Mouse (Mus musculus): Measurements from ENCODE around the gene Ccdc12. TPM values are rescaled to one million over a fixed set of nuclear protein-coding genes. Genes with fewer than 3 reads are reported as not detected.

Ccdc12 gene
- total RNA-seq, 2 experiments from 2014 or later, result 49.6 to 52.2 TPM

DNA sequence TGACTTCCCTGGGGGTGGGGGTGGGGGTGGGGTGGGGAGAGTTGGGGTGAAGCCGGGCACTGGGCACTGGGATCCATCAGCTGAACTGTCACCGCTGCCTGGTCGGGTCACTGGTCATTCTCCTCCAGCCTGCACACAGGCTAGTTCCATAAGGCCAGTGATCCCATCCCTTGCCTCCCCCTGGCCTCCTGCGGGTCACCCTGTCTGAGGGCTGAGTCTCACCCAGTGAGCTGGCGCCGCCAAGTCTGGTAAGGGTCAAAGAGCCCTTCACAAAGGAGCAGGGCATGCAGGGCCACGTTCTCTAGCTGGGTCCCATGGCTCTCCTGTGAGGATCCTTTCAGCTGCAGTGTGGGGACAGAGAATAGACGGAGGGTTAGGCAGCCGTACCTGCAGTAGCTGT, 12.5 kb upstream of the Ccdc12 start:
- DNase-seq (ENCODE audit: low spot score in 2 of 2), result no peak

- DNase-seq (ENCODE audit: low spot score in 2 of 2), result no peak
These were observed 12.0 kb upstream of the Ccdc12 start for GRCm38 (mm10) chr9:110644295-110644694.

DNA sequence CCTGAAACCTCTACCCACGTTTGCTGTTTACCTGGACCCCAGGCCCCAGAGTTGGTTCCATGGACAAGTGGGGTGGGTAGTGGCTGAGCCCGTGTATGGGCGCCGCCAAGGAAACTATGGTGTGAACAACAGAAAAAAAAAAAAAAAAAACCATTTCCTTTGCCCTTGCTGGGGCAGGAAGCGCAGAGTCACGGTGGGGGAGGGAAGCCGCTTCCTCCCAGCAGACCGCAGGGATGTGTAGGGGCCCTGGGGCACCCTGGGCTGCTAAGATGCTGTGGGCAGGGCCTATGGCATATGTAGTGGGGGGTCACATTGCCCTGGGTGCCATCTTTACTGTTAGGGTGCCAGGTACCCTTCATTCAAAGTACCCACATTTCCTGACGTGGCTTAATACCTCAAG, 11.1 kb upstream of the Ccdc12 start:
- no peak for DNase-seq (ENCODE audit: low spot score in 2 of 2)

DNA sequence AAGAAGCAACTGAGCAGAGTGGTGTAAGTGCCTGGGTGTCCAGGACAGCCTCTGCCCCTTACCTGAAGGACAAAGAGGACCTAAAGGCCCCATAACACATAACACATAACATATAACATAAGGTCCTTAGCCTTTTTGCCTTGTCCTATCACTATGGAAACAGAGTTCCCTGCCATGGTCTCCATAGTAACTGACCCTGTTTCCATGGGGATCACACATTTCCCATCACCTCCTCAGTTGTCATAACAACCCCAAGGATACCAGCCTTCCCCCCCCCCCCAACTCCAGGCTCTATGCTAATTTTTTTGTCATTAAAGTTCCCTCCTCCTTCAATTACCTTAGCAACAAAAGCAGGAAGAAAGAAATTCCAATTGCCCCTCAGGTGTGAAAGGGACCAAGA, 6.5 kb upstream of the Ccdc12 start:
- DNase-seq (ENCODE audit: low spot score in 2 of 2), result no peak

- DNase-seq (ENCODE audit: low spot score in 2 of 2), result no peak
These were observed 4.2 kb upstream of the Ccdc12 start for GRCm38 (mm10) chr9:110651931-110652722.

- no peak for DNase-seq (ENCODE audit: low spot score in 2 of 2)
These were observed 3.2 kb upstream of the Ccdc12 start for GRCm38 (mm10) chr9:110652963-110653654.

DNA sequence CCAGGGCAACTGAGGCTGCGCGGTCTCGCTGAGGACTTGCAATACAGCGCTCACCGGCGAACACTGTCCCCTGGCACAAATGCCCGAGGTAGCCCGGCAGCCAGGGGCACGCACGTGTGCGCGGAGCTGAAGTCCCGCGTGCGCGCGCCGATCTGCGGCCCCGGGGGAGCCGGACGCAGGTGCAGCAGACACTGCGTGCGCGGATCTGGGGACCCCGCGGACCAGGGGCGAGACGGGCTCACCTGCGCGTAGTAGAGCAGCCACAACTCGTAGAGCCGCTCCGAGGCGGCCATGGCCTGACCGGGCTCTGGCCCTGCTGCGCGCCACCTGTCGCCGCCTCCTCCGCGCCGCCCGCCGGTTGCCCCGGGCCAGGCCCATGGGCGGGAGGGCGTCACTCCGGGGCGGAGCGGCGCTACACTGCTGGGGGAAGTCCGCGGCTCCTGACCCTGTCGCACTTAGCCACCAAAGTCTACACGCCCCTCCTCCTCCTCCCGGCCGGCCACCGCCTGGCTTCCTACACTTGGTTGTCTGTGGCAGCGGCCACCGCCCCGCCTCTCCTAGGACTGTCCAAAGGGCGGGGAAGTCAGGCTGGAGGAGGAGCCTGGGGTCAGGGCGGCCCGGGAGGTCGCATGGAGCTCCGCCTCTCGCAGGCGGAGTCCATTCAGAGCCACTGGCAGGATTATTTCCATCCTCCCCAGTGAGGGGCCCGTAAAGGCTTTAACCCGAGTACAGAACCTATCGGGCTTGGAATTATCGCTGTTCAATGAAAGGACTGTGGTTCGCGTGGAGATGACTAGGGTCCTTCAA, 2.4 kb upstream of the Ccdc12 start, which contains the start of gene Nbeal2:
TSS of gene Nbeal2 (minus strand) at position 507 of the 807 bp plus-strand sequence.
- peak; percentile 90 to 92 for DNase-seq (ENCODE audit: low spot score in 2 of 2)

DNA sequence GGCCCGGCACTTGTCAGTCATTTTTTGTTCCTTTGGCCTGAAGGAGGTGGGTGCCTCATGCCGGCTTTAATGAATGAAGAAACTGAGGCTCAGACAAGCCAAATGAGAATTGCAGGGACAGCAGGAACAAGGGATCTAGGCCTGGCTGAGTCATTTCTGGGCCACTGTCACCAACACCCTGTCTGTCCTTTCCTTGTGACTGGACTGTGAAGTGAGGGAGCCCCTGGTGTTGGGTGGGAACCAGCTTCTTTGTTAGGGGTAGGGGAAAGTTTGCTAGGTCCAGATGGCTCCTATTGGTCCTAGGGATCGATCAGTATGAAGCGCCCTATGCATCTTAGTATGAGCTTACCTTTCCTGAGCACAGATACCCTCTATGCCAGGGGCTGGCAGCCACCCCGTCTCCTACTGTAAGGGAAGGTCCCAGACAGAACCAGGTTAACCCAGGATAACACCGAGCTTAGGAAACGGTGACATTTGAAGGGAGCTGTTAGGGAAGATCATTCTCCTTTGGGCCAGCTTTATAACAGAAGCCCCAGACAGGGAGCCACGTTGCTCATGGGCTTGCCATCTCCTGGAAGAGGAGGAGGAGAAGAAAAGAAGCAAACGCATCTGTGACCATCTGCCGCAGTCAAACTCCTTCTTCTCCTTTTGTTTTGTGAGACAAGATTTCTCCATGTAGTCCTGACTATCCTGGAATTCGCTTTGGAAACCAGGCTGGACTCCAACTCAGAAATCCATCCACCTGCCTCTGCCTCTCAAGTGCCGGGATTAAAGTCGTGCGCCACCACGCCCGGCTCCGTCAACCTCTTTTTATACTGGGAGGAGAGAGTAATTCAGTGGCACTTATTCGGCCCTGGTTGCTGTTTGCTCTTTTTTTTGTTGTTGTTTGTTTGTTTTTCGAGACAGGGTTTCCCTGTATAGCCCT, 1.3 kb upstream of the Ccdc12 start:
- no peak for DNase-seq (ENCODE audit: low spot score in 2 of 2)

DNA sequence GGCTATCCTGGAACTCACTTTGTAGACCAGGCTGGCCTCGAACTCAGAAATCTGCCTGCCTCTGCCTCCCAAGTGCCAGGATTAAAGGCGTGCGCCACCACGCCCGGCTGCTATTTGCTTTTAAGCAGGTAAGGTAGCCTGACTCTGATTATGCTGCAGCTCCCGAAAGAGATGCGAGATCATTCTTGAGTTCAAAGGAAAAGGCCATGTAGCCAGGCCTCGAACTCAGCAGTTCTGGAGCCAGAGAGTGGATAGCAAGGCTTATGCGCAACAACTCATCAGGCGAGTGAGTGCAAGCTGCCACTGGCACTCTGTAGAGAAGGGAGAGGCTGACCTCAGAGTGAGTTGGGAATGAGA, 674 bp upstream of the Ccdc12 start:
- DNase-seq (ENCODE audit: low spot score in 2 of 2), result no peak

- DNase-seq (ENCODE audit: low spot score in 2 of 2), result no peak
These were observed 1.3 kb downstream of the Ccdc12 start for GRCm38 (mm10) chr9:110657474-110658078.

GRCm38 (mm10) chr9:110659521-110659920, 3.2 kb downstream of the Ccdc12 start:
- DNase-seq (ENCODE audit: low spot score in 2 of 2), result no peak

DNA sequence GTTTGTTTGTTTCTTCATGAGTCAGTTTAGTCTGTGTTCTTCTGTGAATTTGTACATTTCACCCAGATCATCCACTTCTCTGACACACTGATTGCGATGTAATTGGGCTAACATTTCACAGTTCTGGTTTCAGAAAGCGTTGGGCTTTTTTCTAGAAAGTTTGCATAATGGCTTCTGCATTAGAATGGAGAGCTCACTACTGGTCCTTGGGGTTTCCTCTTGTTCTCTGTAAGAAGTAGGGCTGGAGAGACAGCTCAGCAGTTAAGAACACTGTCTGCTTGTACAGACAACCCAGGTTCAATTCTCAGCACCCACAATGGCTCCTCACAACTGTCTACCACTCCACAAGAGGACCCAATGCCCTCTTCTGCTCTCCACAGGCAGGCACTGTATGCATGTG, 3.9 kb downstream of the Ccdc12 start:
- no peak for DNase-seq (ENCODE audit: low spot score in 2 of 2)

GRCm38 (mm10) chr9:110660856-110661612, 4.7 kb downstream of the Ccdc12 start:
- DNase-seq (ENCODE audit: low spot score in 2 of 2), result no peak

DNA sequence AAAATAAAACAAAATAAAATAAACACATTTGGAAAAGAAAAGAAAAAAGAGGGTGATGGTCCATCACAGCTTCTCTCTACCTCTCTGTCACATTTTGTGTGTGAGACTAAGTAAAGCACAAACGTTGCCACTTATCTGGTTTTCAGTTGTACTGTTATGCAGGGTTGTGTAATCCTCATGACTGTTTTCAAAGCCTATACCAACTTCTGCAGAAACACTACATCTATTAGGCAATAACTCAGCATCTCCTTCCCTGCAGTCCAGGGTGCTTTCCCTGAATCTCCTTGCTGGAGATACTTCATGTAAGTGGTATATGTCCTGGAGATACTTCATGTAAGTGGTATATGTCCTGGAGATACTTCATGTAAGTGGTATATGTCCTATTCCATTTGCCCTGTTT, 6.5 kb downstream of the Ccdc12 start:
- no peak for DNase-seq (ENCODE audit: low spot score in 2 of 2)

- no peak for DNase-seq (ENCODE audit: low spot score in 2 of 2)
These were observed 9.6 kb downstream of the Ccdc12 start for GRCm38 (mm10) chr9:110665912-110666311.

DNA sequence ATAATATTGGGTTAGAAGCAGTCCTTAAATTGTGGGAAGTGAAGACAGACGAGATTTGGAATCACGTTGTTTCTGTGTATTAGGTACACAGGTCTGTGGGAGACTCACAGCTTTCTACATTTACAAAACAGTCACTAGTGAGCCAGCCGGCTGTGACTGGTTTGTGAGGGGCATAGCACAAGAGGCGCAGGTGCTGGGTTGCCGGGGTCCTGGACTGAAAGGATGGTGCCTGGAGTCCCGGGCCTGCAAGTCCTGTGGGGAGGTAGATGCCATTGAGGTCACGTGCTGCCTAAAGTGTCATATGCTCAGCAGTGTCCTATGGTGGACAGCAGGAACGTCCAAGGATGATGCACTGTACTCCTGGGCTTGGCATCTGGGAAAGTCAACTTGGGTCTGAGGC, 10.1 kb downstream of the Ccdc12 start:
- no peak for DNase-seq (ENCODE audit: low spot score in 2 of 2)

- DNase-seq (ENCODE audit: low spot score in 2 of 2), result no peak
These were observed 11.0 kb downstream of the Ccdc12 start for GRCm38 (mm10) chr9:110667219-110667836.

GRCm38 (mm10) chr9:110668601-110669293, 12.4 kb downstream of the Ccdc12 start:
- DNase-seq (ENCODE audit: low spot score in 2 of 2), result no peak
